Mouse (Mus musculus): Measurements from ENCODE around the gene Samd4b. TPM values are rescaled to one million over a fixed set of nuclear protein-coding genes. Genes with fewer than 3 reads are reported as not detected.

The Samd4b gene
- 121 and 137 TPM in 2 replicates for polyA plus RNA-seq (2012; ENCODE audit: low replicate concordance)

GRCm38 (mm10) chr7:28597642-28598446 lies at the start of gene Samd4b, which contains the start of gene Pak4:
Gene Samd4b (minus strand): TSS chr7:28598144.
Gene Pak4 (minus strand): TSS chr7:28598185.

GRCm38 (mm10) chr7:28631073-28631472 lies 33.1 kb upstream of the Samd4b start, which contains the start of gene Acp7:
Gene Acp7 (minus strand): TSS chr7:28631332.

GRCm38 (mm10) chr7:28547154-28547553 lies 50.8 kb downstream of the Samd4b start, which contains the start of gene Nccrp1:
Gene Nccrp1 (minus strand): TSS chr7:28547254.

DNA sequence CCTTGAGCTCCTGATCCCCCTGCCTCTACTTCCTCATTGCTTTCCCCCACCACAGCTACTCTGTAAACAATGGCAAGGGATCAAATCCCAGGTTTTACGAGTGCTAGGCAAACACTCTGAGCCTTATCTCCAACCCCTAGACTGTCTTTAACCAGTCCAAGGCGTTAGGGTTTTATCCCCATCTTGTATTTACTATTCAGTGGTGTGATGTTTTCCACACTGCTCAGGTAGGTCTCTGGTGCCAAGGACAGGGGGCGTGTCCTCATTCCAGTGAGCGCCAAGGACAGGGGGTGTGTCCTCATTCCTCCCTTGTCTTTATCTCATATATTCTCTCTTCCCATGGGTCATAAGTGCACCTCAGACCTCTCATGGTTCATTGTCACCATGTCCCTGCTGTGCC lies 57.4 kb downstream of the Samd4b start, which contains the start of gene Sycn:
TSS of gene Sycn (plus strand) at position 360 of the 400 bp plus-strand sequence.

DNA sequence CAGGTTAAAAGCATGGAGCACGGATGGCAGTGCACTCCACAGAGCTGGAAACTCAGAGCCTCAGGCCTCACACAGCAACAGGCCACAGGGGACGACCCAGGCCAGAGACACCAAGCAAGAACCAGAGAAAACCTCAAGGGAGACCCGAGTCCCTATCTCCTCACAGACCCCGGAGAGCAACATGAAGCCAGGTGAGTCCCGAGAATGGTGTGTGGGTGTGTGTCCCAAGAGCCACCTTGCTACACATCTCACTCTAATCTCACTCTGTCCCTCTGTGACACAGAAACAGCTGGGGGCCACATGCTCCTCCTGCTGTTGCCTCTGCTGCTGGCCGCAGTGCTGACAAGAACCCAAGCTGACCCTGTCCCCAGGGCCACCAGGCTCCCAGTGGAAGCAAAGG lies 75.4 kb downstream of the Samd4b start, which contains the start of gene Ifnl3:
TSS of gene Ifnl3 (plus strand) at position 301 of the 400 bp plus-strand sequence.

GRCm38 (mm10) chr7:28510405-28510974 lies 87.5 kb downstream of the Samd4b start, which contains the start of gene Ifnl2:
Gene Ifnl2 (minus strand): TSS chr7:28510455.

GRCm38 (mm10) chr7:28451531-28452360 lies 146.2 kb downstream of the Samd4b start, which contains the start of gene Lrfn1:
Gene Lrfn1 (plus strand): TSS chr7:28451980.

DNA sequence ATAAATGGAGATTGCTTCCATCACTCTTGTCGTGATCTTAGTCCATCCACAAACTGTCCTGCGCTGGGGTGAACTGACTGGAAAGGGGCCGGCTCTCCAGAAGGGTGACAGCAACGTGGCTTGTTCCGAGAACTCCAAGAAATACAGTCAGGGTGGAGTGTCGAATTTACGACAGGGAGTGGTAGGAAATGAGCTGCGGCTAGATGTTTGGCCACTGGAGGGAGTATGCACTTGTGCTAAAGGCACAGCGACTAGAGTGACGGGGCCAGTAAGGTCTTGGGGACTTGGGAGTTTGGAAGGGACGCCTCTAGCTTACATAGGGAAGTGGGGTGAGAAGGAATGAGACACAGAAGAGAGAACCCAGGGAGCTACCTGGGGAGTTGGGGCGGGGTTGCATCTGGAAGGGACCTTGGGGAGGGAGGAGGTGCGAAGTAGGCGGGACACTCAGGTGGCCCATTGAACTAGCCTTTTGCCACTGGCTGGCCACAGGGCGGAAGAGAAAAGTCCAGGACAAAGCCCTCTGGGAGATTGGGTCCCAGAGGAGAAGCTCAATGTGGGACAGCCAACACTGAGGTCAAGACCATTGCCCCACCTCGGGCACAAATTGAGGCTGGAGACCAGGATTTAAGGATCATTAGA lies 160.9 kb downstream of the Samd4b start, which contains the start of gene Gmfg:
TSS of gene Gmfg (plus strand) at position 516 of the 639 bp plus-strand sequence.

DNA sequence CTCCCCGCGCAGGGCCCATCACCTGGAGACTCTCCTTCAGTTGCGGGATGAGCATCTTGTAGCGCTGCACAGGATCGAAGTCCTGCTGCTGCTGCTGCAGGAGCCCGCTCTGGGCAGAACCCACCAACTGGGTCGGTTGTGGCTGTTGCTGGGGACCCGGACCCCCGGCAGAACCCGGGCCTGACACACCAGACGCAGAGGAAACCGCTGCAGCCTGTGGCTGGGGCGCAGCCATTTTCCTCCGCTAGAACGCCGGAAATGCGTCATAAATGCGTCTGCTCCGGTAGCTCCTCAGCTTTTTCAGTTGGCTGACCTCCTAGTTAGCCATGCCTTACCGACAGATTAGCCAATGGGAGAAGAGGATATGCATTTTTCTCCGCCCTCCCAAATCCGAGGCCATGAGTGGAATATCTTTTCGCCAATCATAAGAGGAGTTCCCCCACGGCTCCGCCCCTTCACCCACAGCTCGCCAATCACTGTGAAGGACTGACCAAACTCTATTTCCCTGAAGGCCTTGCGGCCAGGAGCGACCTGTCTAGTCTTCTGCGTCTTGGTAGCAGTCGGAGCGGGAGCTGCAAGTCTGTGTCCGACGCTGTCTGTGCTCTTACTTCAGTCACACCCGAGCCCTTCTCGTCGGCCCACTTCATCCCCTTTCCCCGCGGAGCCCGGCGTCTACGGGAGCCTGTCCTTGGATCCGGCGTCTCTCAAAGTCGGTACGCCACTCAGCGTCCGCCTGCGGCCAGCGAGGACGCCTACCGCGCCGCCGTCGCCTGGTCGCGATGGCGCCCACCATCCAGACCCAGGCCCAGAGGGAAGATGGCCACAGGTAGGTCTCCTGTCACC lies 205.3 kb downstream of the Samd4b start, which contains the start of the genes Med29 and Paf1:
TSS of gene Med29 (minus strand) at position 280 of the 843 bp plus-strand sequence.
TSS of gene Paf1 (plus strand) at position 523 of the 843 bp plus-strand sequence.

GRCm38 (mm10) chr7:28380237-28381016 lies 217.5 kb downstream of the Samd4b start, which contains the start of gene Zfp36:
Gene Zfp36 (minus strand): TSS chr7:28380253.

GRCm38 (mm10) chr7:28372251-28373108 lies 225.5 kb downstream of the Samd4b start, which contains the start of gene Plekhg2:
Gene Plekhg2 (minus strand): TSS chr7:28372599.

DNA sequence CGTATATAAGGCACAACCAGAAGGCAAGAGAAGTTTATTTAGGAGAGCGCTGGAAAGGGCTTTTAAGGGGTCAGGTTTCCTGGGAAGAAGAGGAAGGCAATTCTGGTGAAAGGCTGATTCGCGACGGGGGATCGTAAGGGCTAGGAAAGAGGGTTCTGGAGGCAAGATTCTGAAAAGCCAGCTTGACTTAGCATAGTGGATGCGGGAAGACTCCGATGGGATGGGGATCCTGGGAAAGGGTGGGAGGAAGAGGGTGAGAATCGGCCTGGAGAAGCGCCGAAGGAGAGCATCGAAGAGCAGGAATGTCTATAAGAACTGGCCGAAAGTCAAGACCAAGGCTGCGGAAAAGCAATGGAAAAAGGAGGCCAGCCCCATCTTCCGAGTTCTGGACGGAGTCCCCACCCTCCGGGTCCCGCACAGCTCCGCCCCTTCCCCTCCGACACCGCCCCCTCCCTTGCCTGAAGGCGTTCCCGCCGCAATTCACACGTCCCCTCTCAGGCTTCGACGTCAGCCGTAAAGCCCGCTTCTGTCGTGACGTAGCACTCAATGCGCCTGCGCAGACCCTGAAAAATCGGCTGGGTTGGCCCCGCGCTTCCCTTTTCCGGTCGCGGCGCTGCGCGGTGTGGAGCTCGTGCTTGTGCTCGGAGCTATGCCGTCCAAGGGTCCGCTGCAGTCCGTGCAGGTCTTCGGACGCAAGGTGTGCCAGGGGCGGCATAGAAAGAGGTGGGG lies 247.6 kb downstream of the Samd4b start, which contains the start of gene Rps16:
TSS of gene Rps16 (plus strand) at position 498 of the 729 bp plus-strand sequence.

Other genes with a start within 250 kb of the Samd4b start
- 186 and 1,166 TPM in 2 replicates for gene Rps16, start 247.5 kb downstream of the Samd4b start, polyA plus RNA-seq (2012; ENCODE audit: low replicate concordance)
- gene Plekhg2, start 225.5 kb downstream of the Samd4b start, polyA plus RNA-seq (2012; ENCODE audit: low replicate concordance): 33.7 and 46.3 TPM in 2 replicates
- gene Zfp36, start 217.9 kb downstream of the Samd4b start, polyA plus RNA-seq (2012; ENCODE audit: low replicate concordance): 121 and 173 TPM in 2 replicates
- gene Med29, start 205.4 kb downstream of the Samd4b start, polyA plus RNA-seq (2012; ENCODE audit: low replicate concordance): 11.5 and 21.2 TPM in 2 replicates
- 69.3 and 112 TPM in 2 replicates for gene Paf1, start 205.2 kb downstream of the Samd4b start, polyA plus RNA-seq (2012; ENCODE audit: low replicate concordance)
- gene Gmfg, start 160.7 kb downstream of the Samd4b start, polyA plus RNA-seq (2012; ENCODE audit: low replicate concordance): 0.46 and 2.5 TPM in 2 replicates
- 0.54 and 0.84 TPM in 2 replicates for gene Lrfn1, start 146.2 kb downstream of the Samd4b start, polyA plus RNA-seq (2012; ENCODE audit: low replicate concordance)
- not detected in 2 replicates for gene Ifnl2, start 87.7 kb downstream of the Samd4b start, polyA plus RNA-seq (2012; ENCODE audit: low replicate concordance)
- not detected in 2 replicates for gene Ifnl3, start 75.3 kb downstream of the Samd4b start, polyA plus RNA-seq (2012; ENCODE audit: low replicate concordance)
- gene Sycn, start 57.3 kb downstream of the Samd4b start, polyA plus RNA-seq (2012; ENCODE audit: low replicate concordance): not detected in 2 replicates
- 0.15 and 0.30 TPM in 2 replicates for gene Nccrp1, start 50.9 kb downstream of the Samd4b start, polyA plus RNA-seq (2012; ENCODE audit: low replicate concordance)
- 59.1 and 63.0 TPM in 2 replicates for gene Pak4, start within 50 bp of the Samd4b start, polyA plus RNA-seq (2012; ENCODE audit: low replicate concordance)
- gene Acp7, start 33.2 kb upstream of the Samd4b start, polyA plus RNA-seq (2012; ENCODE audit: low replicate concordance): not detected in 2 replicates
- 0.26 TPM in 2 replicates for gene Fbxo27, start 94.7 kb upstream of the Samd4b start, polyA plus RNA-seq (2012; ENCODE audit: low replicate concordance)
- gene Fbxo17, start 118.7 kb upstream of the Samd4b start, polyA plus RNA-seq (2012; ENCODE audit: low replicate concordance): 0.34 and 0.60 TPM in 2 replicates
- 270 and 504 TPM in 2 replicates for gene Mrps12, start 143.7 kb upstream of the Samd4b start, polyA plus RNA-seq (2012; ENCODE audit: low replicate concordance)
- gene Sars2, start 143.8 kb upstream of the Samd4b start, polyA plus RNA-seq (2012; ENCODE audit: low replicate concordance): 52.8 and 59.0 TPM in 2 replicates
- 0.23 TPM in 1 of 2 replicates, not detected in the other for gene Ccer2, start 158.0 kb upstream of the Samd4b start, polyA plus RNA-seq (2012; ENCODE audit: low replicate concordance)
- gene Sirt2, start 168.6 kb upstream of the Samd4b start, polyA plus RNA-seq (2012; ENCODE audit: low replicate concordance): 114 and 160 TPM in 2 replicates
- gene Nfkbib, start 169.4 kb upstream of the Samd4b start, polyA plus RNA-seq (2012; ENCODE audit: low replicate concordance): 136 and 205 TPM in 2 replicates
- gene Rinl, start 190.8 kb upstream of the Samd4b start, polyA plus RNA-seq (2012; ENCODE audit: low replicate concordance): 96.6 and 114 TPM in 2 replicates
- gene Hnrnpl, start 210.4 kb upstream of the Samd4b start, polyA plus RNA-seq (2012; ENCODE audit: low replicate concordance): 590 and 675 TPM in 2 replicates
- gene Ech1, start 227.1 kb upstream of the Samd4b start, polyA plus RNA-seq (2012; ENCODE audit: low replicate concordance): 3.3 and 24.2 TPM in 2 replicates
- 2.6 TPM in 1 of 2 replicates, not detected in the other for gene Lgals4, start 235.7 kb upstream of the Samd4b start, polyA plus RNA-seq (2012; ENCODE audit: low replicate concordance)